Mouse (Mus musculus) thymus, postnatal 14 days (tissue): ENCODE measurements around the gene Emc4.

Source experiments
- DNase-seq: peaks from one replicate; pipeline ENCODE4 v3.0.0; 2021

The Emc4 gene

GRCm38 (mm10) chr2:112337211-112337610 is 30.6 kb downstream of the Emc4 start:
- DNase-seq: no peak

DNA sequence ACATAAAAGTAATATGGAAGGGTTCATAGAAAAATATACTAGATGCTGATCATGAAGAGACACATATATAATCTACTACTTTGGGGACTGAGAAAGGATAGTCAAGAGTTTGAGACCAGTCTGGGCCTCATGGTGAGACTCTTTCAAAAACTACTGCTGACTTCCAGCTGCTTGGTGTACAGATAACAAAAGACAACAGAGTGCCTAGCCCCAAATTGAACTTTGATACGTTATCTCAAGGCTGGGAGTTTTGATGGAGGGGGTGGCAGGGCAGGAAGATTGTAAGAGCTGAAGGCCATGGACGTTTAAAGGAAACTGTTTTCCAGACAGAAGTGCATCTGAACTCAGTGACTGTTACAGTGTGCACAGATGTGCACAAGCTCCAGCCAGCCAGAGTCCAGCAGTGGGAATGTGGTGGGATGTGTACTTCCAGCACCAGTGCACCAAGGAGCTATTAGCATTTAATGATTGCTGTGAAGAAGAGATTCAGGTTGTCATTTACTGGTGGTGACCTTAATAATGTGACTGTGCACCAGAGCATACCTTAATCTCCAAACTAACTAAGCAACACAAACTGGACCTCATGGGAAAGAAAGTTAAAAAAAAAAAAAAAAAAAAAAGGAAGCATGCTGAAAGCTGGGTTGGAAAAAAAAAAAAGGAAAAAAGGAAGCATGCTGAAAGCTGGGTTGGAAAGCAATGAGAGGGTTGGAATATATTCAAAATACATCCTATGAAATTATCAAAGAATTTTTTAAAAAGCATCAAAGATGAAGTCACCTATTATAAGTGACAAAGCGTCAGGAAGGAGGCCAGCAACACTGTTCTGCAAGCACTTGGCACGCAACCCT is 35.6 kb downstream of the Emc4 start:
- DNase-seq: no peak

DNA sequence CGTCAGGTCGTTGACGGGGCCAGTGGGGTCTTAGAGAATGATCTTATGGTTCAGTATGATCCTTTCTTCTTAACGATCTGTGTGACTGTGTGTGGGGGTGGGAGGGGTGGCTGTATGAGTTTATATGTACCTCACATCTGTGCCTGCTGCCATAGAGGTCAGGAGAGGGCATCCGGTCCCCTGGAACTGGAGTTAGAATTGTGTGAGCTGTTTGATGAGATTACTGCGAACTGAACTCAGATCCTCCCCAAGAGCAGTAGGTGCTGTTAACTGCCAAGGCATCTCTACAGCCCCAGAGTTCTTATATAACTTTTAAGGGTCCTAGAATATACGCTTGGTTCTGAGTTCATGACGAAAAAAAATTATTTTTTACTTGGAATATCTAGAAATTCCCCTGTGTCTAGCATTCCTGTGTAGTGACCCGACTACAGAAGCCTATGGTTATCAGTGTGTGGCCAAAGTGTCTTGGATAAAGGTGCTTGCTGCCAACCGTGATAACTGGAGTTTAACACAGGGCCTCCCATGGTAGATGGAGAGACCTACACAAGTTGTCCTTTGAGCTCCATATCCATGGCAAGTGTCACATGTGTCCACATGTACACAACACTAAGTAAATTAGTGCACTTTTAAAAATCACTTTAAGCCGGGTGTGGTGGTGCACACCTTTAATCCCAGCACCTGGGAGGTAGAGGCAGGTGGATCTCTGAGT is 39.6 kb downstream of the Emc4 start:
- DNase-seq: no peak

DNA sequence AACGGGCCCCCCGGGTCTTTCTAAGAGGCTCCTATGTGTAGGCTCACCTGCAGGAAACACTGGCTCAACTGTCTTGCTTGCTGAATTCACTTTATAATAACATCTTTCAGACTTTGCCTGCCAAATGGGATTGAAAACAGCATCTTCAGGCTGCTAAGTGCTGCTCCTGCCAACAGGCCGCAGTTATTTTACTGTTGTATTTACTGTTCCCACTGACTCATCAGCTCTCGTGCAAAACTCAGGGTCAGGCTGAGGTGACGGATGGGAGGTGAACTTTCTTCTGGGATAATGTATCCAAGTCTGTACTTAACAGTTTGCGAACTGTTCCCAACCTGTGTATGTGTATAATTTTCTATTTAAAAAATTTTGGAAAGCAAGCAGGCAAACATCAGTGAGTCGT is 48.9 kb downstream of the Emc4 start:
- no peak for DNase-seq

DNA sequence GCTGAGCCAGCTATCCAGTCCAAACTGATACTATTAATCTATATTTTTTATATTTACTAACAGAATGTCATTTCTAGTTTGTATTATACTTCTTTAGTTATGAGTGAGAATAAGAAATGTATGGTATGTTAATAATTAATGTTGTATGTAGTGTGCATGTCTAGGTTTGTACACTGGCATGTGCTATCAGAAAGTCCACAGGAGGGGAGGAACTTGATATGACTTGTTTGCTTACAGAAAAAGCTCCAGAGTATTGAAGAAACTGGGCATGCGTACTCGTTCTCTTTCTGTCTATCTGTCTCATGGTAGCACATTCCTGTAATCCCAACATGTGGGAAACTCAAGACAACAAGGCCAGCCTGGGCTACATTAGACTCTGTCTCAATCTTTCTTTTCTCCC is 49.6 kb downstream of the Emc4 start:
- no peak for DNase-seq

DNA sequence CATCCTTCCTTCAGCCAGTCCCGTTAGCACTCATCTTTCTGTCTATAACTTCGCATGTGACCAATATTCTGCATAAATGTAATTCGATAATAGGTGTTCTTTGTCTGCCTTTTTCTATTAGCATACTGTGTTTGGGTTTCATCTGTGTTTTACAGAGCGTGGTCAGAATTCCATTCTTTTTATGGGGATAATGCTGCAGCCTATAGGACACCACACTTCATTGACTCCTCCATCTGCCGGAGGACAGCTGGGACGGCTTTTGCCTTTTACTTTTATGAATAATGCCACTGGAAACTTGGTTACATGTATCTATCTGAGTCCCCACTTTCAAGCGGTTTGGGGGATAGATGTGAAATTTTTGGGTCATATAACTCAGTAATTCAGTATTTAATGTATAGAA is 52.2 kb downstream of the Emc4 start:
- DNase-seq: no peak
